ENCODE assay signal across 19 mouse cellular contexts in the genomic region with DNA sequence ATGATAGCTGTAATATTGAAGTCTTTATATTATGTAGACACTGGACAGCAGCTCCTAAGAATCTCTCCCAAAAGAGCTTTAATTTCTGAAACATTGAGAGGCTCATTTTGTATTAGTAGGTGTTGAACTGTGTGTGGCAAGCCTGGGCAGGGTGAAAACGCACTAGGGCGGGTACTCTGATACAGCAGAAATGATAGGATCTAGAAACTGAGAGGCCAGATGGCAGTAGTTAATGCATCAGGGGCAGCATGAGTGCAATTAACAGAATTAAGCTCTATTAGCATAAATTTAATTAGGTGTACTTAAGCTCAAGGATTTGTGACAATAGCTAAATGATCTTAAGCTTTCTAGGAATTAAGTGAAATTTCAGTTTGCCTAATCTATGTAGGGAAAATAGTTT.
DNase-seq lines count a peak whose midpoint lies in the region; ATAC-seq and TF ChIP-seq lines count a peak whose summit lies in the region.
"Had no signal": no experiment of that assay in that cellular context is flagged by ENCODE, and none has a peak within 500 bp of the region (broad histone marks: within the 10 kb centered on the region; RNA-seq: fewer than 3 reads in every experiment).

No protein-coding gene starts in this region.

- no peaks in the 10 kb centered on the region for H3K27me3 ChIP-seq in midbrain, embryonic 11.5 days (ENCODE audit: control insufficient read depth, insufficient read depth, low read length)
- H3K27me3 ChIP-seq in midbrain, embryonic 10.5 days (ENCODE audit: low read depth, poor library complexity, severe bottlenecking): no peaks in the 10 kb centered on the region
- no peaks in the 10 kb centered on the region for H3K27me3 ChIP-seq in forebrain, embryonic 14.5 days (replicated peaks; ENCODE audit: control insufficient read depth, insufficient read depth, low read length)
- H3K27me3 ChIP-seq in hindbrain, embryonic 14.5 days (ENCODE audit: control insufficient read depth, insufficient read depth, low read length): no peaks in the 10 kb centered on the region
- no peaks in the 10 kb centered on the region for H3K27me3 ChIP-seq in neural tube, embryonic 15.5 days (replicated peaks)
- no peaks in the 10 kb centered on the region for H3K27me3 ChIP-seq in liver, postnatal 0 days (ENCODE audit: insufficient read depth, low read length)
- H3K27me3 ChIP-seq: heart, embryonic 12.5 days; limb, embryonic 15.5 days; liver, embryonic 15.5 days; megakaryocyte, embryonic 14.5 days had no signal

- no peaks in the 10 kb centered on the region for H3K36me3 ChIP-seq in midbrain, embryonic 11.5 days (ENCODE audit: control insufficient read depth, insufficient read depth, low read length)
- H3K36me3 ChIP-seq in midbrain, embryonic 10.5 days: no peaks in the 10 kb centered on the region
- H3K36me3 ChIP-seq in forebrain, embryonic 14.5 days (ENCODE audit: control insufficient read depth, insufficient read depth, low read length): no peaks in the 10 kb centered on the region
- H3K36me3 ChIP-seq in hindbrain, embryonic 14.5 days (replicated peaks; ENCODE audit: control insufficient read depth, insufficient read depth): no peaks in the 10 kb centered on the region
- no peaks in the 10 kb centered on the region for H3K36me3 ChIP-seq in neural tube, embryonic 15.5 days
- H3K36me3 ChIP-seq in liver, postnatal 0 days (replicated peaks; ENCODE audit: insufficient read depth, low read length): no peaks in the 10 kb centered on the region
- H3K36me3 ChIP-seq: heart, embryonic 12.5 days; limb, embryonic 15.5 days; liver, embryonic 15.5 days had no signal

- H3K4me1 ChIP-seq in midbrain, embryonic 11.5 days (ENCODE audit: control insufficient read depth, insufficient read depth, low read length): no peaks in the 10 kb centered on the region
- no peaks in the 10 kb centered on the region for H3K4me1 ChIP-seq in midbrain, embryonic 10.5 days
- H3K4me1 ChIP-seq in forebrain, embryonic 14.5 days (ENCODE audit: control insufficient read depth, insufficient read depth, low read length): no peaks in the 10 kb centered on the region
- H3K4me1 ChIP-seq in hindbrain, embryonic 14.5 days (replicated peaks; ENCODE audit: control insufficient read depth, insufficient read depth, low read length): no peaks in the 10 kb centered on the region
- no peaks in the 10 kb centered on the region for H3K4me1 ChIP-seq in neural tube, embryonic 15.5 days
- no peaks in the 10 kb centered on the region for H3K4me1 ChIP-seq in liver, postnatal 0 days (ENCODE audit: insufficient read depth)
- H3K4me1 ChIP-seq: heart, embryonic 12.5 days; limb, embryonic 15.5 days; liver, embryonic 15.5 days; megakaryocyte, embryonic 14.5 days had no signal

- 61% methylated on average over 2 of the region's 2 CpGs for WGBS in midbrain, embryonic 11.5 days
- WGBS in midbrain, embryonic 10.5 days: 66% methylated on average over 2 of the region's 2 CpGs
- WGBS in forebrain, embryonic 14.5 days: 9% methylated on average over 2 of the region's 2 CpGs
- WGBS in hindbrain, embryonic 14.5 days: 53% methylated on average over 2 of the region's 2 CpGs
- 42% methylated on average over 2 of the region's 2 CpGs for WGBS in neural tube, embryonic 15.5 days
- WGBS in liver, postnatal 0 days (ENCODE audit: insufficient replicate concordance): 59% methylated on average over 2 of the region's 2 CpGs

- H3K4me3 ChIP-seq in midbrain, embryonic 11.5 days (ENCODE audit: low read depth, low read length): no peak overlapping the region
- no peak overlapping the region for H3K4me3 ChIP-seq in midbrain, embryonic 10.5 days
- no peak overlapping the region for H3K4me3 ChIP-seq in forebrain, embryonic 14.5 days (ENCODE audit: low read depth, low read length)
- no peak overlapping the region for H3K4me3 ChIP-seq in hindbrain, embryonic 14.5 days (replicated peaks; ENCODE audit: low read length)
- H3K4me3 ChIP-seq in neural tube, embryonic 15.5 days (replicated peaks): no peak overlapping the region
- H3K4me3 ChIP-seq in liver, postnatal 0 days (ENCODE audit: low read depth, low read length): no peak overlapping the region
- no peak overlapping the region for H3K4me3 ChIP-seq in gastrocnemius, adult 2 months
- H3K4me3 ChIP-seq: heart, embryonic 12.5 days; limb, embryonic 15.5 days; liver, embryonic 15.5 days; megakaryocyte, embryonic 14.5 days had no signal

- no peak for TF ChIP-seq CTCF in liver, postnatal 0 days (IDR thresholded peaks at IDR 0.05; ENCODE audit: low read depth)
- TF ChIP-seq CTCF in gastrocnemius, adult 2 months (IDR thresholded peaks at IDR 0.05): no peak

- H3K9me3 ChIP-seq in midbrain, embryonic 11.5 days (ENCODE audit: control insufficient read depth, low read length): no peaks in the 10 kb centered on the region
- H3K9me3 ChIP-seq in midbrain, embryonic 10.5 days (replicated peaks): no peaks in the 10 kb centered on the region
- H3K9me3 ChIP-seq in forebrain, embryonic 14.5 days (replicated peaks; ENCODE audit: control insufficient read depth, low read length): no peaks in the 10 kb centered on the region
- no peaks in the 10 kb centered on the region for H3K9me3 ChIP-seq in hindbrain, embryonic 14.5 days (ENCODE audit: control insufficient read depth, low read length)
- H3K9me3 ChIP-seq in neural tube, embryonic 15.5 days (replicated peaks): no peaks in the 10 kb centered on the region
- H3K9me3 ChIP-seq in liver, postnatal 0 days (ENCODE audit: low read length): no peaks in the 10 kb centered on the region
- H3K9me3 ChIP-seq: heart, embryonic 12.5 days; limb, embryonic 15.5 days; liver, embryonic 15.5 days; megakaryocyte, embryonic 14.5 days had no signal

- ATAC-seq in midbrain, embryonic 11.5 days (ENCODE audit: low FRiP score): peak; percentile 69; the same call in 1 of the 2 replicates
- ATAC-seq in forebrain, embryonic 14.5 days: peak; percentile 93
- peak; percentile 70; the same call in 1 of the 2 replicates for ATAC-seq in hindbrain, embryonic 14.5 days (ENCODE audit: low FRiP score)
- ATAC-seq in neural tube, embryonic 15.5 days (ENCODE audit: low FRiP score): peak; percentile 31; the same call in 1 of the 2 replicates
- ATAC-seq in liver, postnatal 0 days: no peak
- ATAC-seq: lung, postnatal 0 days had no signal

- no peak overlapping the region for H3K27ac ChIP-seq in midbrain, embryonic 11.5 days (ENCODE audit: low read depth, low read length)
- no peak overlapping the region for H3K27ac ChIP-seq in midbrain, embryonic 10.5 days (replicated peaks)
- H3K27ac ChIP-seq in forebrain, embryonic 14.5 days (ENCODE audit: low read depth, low read length): no peak overlapping the region
- no peak overlapping the region for H3K27ac ChIP-seq in hindbrain, embryonic 14.5 days
- H3K27ac ChIP-seq in neural tube, embryonic 15.5 days (replicated peaks): no peak overlapping the region
- H3K27ac ChIP-seq in liver, postnatal 0 days (ENCODE audit: low read depth): no peak overlapping the region
- no peak overlapping the region for H3K27ac ChIP-seq in gastrocnemius, adult 2 months
- H3K27ac ChIP-seq: kidney, postnatal 0 days; limb, embryonic 15.5 days; liver, embryonic 15.5 days had no signal

- no peak for TF ChIP-seq EP300 in liver, postnatal 0 days (IDR thresholded peaks at IDR 0.05; ENCODE audit: low read depth)

- DNase-seq in midbrain, embryonic 11.5 days (ENCODE audit: low spot score, missing footprints): no peak
- DNase-seq in midbrain, embryonic 10.5 days (ENCODE audit: low spot score): no peak
- peak; percentile 85 for DNase-seq in forebrain, embryonic 14.5 days (ENCODE audit: low spot score)
- DNase-seq in hindbrain, embryonic 14.5 days (ENCODE audit: low spot score): peak; percentile 50
- no peak for DNase-seq in liver, postnatal 0 days
- no peak for DNase-seq in gastrocnemius, adult 2 months
- DNase-seq: adrenal gland, adult 8-10 months; cerebellum, adult 9-11 months; embryo, embryonic 11 days; heart, postnatal 14 days; kidney, adult 18-20 months; thymus, postnatal 4 days had no signal

- H3K4me2 ChIP-seq in midbrain, embryonic 11.5 days: no peak overlapping the region
- no peak overlapping the region for H3K4me2 ChIP-seq in forebrain, embryonic 14.5 days (ENCODE audit: low read length)
- no peak overlapping the region for H3K4me2 ChIP-seq in hindbrain, embryonic 14.5 days (replicated peaks)
- no peak overlapping the region for H3K4me2 ChIP-seq in neural tube, embryonic 15.5 days
- H3K4me2 ChIP-seq in liver, postnatal 0 days (ENCODE audit: low read depth, low read length): no peak overlapping the region
- H3K4me2 ChIP-seq: heart, embryonic 12.5 days; limb, embryonic 15.5 days; liver, embryonic 15.5 days had no signal

- intact Hi-C loops in gastrocnemius, adult 2 months (cut with DNase I): no loop called here

- no peak overlapping the region for H3K9ac ChIP-seq in midbrain, embryonic 11.5 days (ENCODE audit: low read length)
- H3K9ac ChIP-seq in forebrain, embryonic 14.5 days (ENCODE audit: low read length): no peak overlapping the region
- H3K9ac ChIP-seq in hindbrain, embryonic 14.5 days: no peak overlapping the region
- no peak overlapping the region for H3K9ac ChIP-seq in neural tube, embryonic 15.5 days (replicated peaks)
- no peak overlapping the region for H3K9ac ChIP-seq in liver, postnatal 0 days (replicated peaks)
- H3K9ac ChIP-seq: heart, embryonic 12.5 days; limb, embryonic 15.5 days; liver, embryonic 15.5 days had no signal

Comparison
In these comparisons a context has a peak if more than half of its experiments do, and no peak if none do; other contexts are left out.
1. DNase-seq: peak in forebrain, embryonic 14.5 days (single experiment) and hindbrain, embryonic 14.5 days (single experiment); none in midbrain, embryonic 11.5 days (single experiment), midbrain, embryonic 10.5 days (single experiment), liver, postnatal 0 days (single experiment) and gastrocnemius, adult 2 months (single experiment).